Mouse (Mus musculus) thymus, postnatal 4 days (tissue): ENCODE measurements around the gene Cntd1.
A peak's percentile ranks its signal among the peaks of the same experiment; 100 is the strongest.
"Not testable (repeated sequence)": the region's sequence is repeated elsewhere in the genome, so short reads cannot be mapped to it uniquely, and the experiment has no call there.

Experiments used
- DNase-seq: peaks from one replicate; pipeline ENCODE4 v3.0.0; 2021

The Cntd1 gene

DNA sequence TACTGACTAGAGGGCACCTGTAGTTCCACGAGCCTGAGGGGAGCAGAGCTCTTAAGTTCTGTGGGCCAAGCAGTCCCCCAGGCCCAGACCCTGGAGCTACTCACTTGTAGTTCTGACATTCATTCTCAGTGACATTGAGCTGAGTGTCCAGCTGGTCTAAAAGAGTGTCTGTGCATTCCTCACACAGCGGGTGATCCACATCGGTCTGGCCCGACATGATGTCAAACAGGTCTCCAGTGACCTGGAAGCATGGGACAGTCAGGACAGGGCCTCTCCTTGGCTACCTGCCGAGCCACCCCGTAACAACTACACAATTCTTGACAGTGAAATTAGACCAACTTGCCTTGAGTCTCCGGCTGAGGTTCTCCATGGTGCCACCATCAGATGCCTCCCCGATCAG, 16.4 kb downstream of the Cntd1 start:
- DNase-seq = no peak

- DNase-seq = peak; percentile 49
Measured at GRCm38 (mm10) chr11:101300881-101301280, 22.1 kb downstream of the Cntd1 start.

- DNase-seq = no peak
Measured at GRCm38 (mm10) chr11:101301299-101302003, 22.6 kb downstream of the Cntd1 start.

DNA sequence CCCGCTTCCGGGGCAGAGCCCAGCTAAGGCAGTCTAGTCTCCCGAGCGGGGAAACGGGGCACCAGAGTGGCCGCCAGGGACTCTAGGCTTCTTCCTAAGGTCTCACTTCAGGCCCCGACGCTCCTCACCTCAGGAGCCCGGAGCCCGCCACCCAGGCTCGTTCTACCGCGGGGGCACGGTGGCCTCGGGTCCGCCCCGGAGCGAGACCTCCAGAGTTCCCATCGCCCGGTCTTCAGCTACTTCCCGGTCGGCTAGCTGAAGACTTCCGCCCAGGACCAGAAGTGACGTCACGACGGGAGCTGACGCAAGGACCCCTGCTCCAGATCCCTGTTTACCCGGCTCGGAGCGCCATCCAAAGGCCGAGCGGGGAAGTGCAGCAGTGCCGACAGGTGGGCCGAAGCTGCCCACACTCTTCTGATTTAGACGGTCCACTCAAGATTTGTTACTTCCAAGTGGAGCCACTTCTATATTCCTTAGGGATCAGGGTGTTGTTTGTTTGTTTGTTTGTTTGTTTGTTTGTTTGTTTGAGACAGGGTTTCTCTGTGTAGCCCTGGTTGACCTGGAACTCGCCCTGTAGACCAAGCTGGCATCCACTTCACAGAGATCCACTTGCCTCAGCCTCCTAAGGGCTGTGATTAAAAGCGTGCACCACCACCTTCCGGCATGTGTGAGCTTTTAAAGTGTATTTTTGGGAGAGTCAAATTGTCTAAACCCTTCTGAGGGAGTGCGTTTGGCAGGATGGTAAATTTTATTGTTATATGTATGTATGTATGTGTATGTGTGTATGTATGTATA, 23.4 kb downstream of the Cntd1 start, which contains the start of gene Becn1:
Becn1 (minus strand) TSS at position 283 of the 795 bp plus-strand sequence.
- peak; percentile 97 for DNase-seq

DNA sequence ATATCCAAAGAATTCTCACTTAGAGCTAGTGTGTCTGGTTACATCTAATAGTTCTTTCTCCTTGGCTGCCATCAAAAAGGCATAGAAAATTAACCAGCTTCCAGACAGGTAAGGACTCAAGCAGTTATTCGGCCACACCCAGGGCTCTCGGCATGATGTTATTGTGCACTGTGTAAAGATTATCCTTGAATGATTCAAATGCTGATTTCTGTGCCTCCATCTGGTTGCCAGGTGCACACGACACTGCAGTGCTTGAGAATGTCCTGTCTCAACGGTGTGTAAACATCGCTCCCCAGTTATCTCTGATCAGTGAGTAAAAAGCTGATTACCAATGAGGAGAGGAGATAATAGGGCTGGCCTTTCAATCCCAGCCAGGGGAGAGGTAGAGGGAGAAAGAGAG, 28.9 kb downstream of the Cntd1 start:
- DNase-seq = no peak

- no peak for DNase-seq
Measured at GRCm38 (mm10) chr11:101311083-101311482, 32.3 kb downstream of the Cntd1 start.

GRCm38 (mm10) chr11:101312150-101312549, 33.3 kb downstream of the Cntd1 start:
- DNase-seq = no peak

- no peak for DNase-seq
Measured at GRCm38 (mm10) chr11:101314567-101314966, 35.8 kb downstream of the Cntd1 start.

DNA sequence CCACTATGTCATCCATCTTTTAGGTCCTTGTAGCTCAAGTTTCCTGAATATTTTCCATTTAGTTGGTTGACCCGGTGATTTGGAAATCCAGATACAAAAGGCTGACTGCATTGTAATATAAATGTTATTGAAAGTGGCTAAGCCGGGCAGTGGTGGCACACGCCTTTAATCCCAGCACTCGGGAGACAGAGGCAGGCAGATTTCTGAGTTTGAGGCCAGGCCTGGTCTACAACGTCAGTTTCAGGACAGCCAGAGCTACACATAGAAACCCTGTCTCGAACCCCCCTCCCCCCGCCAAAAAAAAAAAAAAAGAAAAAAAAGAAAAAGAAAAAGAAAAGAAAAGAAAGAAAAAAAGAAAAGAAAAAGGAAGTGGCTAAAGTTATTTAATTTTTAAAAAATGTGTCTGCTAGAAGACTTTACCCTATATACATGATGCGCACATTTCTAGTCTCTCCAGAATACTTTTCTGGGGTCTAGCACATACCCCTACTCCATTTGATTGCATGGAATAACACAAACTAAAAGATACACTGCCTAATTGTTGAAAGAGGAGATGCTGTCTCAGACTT, 36.4 kb downstream of the Cntd1 start:
- DNase-seq = no peak

- peak; percentile 93 for DNase-seq
Measured at GRCm38 (mm10) chr11:101315665-101316500, 37.1 kb downstream of the Cntd1 start, which contains the start of gene Psme3. Psme3 (plus strand) TSS chr11:101316213.

GRCm38 (mm10) chr11:101316501-101316917, 37.7 kb downstream of the Cntd1 start:
- no peak for DNase-seq

GRCm38 (mm10) chr11:101323609-101324008, 44.8 kb downstream of the Cntd1 start:
- peak; percentile 77 for DNase-seq

- no peak for DNase-seq
Measured at GRCm38 (mm10) chr11:101324763-101325162, 46.0 kb downstream of the Cntd1 start, which contains the start of gene Aoc2. Aoc2 (plus strand) TSS chr11:101325063.

- not testable (repeated sequence) for DNase-seq
Measured at GRCm38 (mm10) chr11:101325201-101325600, 46.4 kb downstream of the Cntd1 start.

DNA sequence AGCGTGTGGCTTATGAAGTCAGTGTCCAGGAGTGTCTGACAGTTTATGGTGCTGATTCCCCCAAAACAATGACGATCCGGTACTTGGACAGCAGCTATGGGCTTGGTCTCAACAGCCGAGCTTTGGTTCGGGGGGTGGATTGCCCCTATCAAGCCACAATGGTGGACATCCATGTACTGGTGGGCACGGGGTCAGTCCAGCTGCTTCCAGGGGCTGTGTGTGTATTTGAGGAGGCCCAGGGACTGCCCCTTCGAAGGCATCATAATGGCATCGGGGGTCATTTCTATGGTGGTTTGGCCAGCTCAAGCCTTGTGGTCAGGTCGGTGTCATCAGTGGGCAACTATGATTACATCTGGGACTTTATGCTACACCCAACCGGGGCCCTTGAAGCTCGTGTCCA, 47.3 kb downstream of the Cntd1 start:
- DNase-seq = no peak

DNA sequence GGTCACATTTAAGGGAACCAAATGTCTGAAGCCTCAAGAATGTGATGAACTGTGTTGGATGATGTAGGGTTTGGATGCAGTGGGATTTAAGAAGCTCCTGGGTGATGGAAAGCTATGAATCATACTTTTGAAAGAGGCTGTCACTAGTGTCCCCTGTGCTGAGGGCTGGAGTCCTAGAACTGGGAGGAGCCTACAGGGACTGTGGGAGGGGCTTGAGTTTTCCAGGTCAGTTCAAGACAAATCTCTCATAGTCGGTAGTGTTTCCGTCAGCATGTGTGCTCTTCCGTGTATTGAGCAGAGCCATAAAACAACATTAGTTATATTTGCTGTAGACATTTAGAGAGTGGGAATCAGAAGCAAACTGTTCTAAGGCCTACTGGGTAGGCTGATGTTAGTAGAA, 48.5 kb downstream of the Cntd1 start:
- DNase-seq = no peak

DNA sequence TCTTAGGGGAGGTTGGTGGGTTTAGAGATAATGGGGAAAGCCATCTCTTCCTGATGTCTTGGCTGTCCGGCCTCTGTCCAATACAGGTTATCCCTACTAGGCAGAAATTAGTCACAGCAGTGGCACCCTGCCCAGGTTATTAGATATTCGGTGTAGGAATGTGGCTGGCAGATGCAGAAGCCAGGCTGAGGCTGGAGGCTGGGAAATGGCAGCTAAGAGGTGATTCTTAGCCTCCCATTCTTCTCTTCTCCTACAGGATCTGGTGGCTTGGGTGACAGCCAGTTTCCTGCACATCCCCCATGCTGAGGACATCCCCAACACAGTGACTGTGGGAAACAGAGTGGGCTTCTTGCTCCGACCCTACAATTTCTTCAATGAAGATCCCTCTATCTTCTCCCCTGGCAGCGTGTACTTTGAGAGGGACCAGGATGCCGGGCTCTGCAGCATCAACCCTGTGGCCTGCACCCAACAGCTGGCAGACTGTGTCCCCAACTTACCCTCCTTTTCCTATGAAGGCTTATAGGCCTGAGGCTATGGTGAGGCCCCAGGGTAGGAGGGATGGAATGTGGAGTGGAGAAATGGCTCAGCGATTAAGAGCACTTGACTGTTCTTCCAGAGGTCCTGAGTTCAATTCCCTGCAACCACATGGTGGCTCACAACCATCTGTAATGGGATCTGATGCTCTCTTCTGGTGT, 50.3 kb downstream of the Cntd1 start:
- DNase-seq = no peak

- no peak for DNase-seq
Measured at GRCm38 (mm10) chr11:101330371-101330924, 51.6 kb downstream of the Cntd1 start, which contains the start of gene Aoc3. Aoc3 (plus strand) TSS chr11:101330605.

GRCm38 (mm10) chr11:101330961-101331360, 52.1 kb downstream of the Cntd1 start:
- DNase-seq = not testable (repeated sequence)

DNA sequence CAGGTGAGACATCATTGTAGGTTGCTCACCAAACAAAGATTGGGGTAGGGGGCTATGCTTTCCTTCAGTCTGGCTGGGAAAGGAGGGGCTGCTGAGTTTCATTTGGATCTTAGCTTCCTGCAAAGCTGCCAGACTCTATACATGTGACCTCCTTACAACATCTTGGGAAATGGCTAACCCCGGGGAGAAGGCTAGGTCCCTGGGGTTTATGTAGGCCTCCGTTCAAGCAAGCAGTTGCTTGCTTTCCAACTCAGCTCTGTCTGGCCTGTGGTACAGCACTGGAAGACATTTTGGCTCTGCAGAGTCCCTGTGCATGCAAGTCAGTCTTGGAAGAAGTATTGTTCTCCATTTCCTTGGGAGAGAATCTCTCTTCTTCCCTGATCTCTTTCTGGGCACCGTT, 53.7 kb downstream of the Cntd1 start:
- no peak for DNase-seq

GRCm38 (mm10) chr11:101334023-101334422, 55.2 kb downstream of the Cntd1 start:
- DNase-seq = no peak

DNA sequence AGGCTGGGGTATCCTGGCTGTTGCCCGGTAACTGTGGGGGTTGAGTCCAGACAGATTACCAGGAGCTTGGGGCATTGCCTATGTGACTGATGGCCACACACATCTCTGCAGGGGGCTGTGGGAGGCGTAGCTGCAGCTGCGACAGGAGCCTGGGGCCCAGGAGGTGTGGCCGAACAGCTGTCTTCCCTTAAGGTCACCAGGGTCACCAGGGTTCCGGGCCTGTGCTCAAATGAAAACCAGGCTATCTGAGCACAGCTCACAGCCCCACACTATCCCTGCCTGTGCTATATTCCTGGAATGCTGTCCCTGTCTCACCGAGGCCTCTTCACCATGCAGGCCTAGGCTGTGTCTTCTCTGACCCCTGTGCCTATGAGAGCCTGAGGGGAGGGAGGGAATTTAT, 55.7 kb downstream of the Cntd1 start:
- no peak for DNase-seq
